Comparison of ENCODE assay signal across 19 mouse cellular contexts in the genomic region with DNA sequence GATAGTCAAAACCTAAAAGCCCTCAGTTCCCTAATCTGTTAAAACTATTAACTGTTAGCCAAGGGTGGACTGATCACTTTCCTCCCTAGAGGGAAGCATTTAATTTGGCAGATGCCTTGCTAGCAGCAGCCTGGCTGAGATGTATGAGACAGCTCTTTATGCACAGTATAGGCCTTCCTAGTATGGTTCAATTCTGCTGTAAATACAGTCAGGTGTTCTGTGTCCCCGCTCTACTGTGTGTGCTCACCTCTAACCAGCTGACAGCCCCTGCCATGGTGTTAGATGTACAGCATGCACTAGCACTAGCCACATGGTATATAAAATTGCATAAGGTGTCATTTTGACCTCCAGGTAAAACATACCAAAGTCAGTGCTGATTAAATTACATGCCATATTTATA.
"Had no signal": no experiment of that assay in that cellular context is flagged by ENCODE, and none has a peak within 500 bp of the region (broad histone marks: within the 10 kb centered on the region; RNA-seq: fewer than 3 reads in every experiment).

No protein-coding gene starts in this region.

- H3K4me2 ChIP-seq: lung, embryonic 14.5 days; midbrain, embryonic 12.5 days; neural tube, embryonic 13.5 days; neural tube, embryonic 15.5 days had no signal

- H3K4me1 ChIP-seq: midbrain, embryonic 10.5 days; midbrain, embryonic 12.5 days; neural tube, embryonic 13.5 days; neural tube, embryonic 15.5 days had no signal

- H3K9me3 ChIP-seq: midbrain, embryonic 10.5 days; midbrain, embryonic 12.5 days; neural tube, embryonic 13.5 days; neural tube, embryonic 15.5 days had no signal

- H3K9ac ChIP-seq: liver, embryonic 14.5 days; lung, embryonic 14.5 days; midbrain, embryonic 12.5 days; neural tube, embryonic 13.5 days; neural tube, embryonic 15.5 days had no signal

- H3K27me3 ChIP-seq: midbrain, embryonic 12.5 days; neural tube, embryonic 13.5 days; neural tube, embryonic 15.5 days had no signal

- DNase-seq: lung, adult 18-20 months; lung, embryonic 14.5 days; lung, postnatal 10 days; lung, postnatal 4 days; midbrain, embryonic 14.5 days; retina, postnatal 1 day; right cerebral cortex, adult 18-20 months; right cerebral cortex, postnatal 25 days; right cerebral cortex, postnatal 4 days; spleen, adult 18-20 months; thymus, adult 2 months; thymus, postnatal 25 days; thymus, postnatal 4 days had no signal

- H3K36me3 ChIP-seq: midbrain, embryonic 10.5 days; midbrain, embryonic 12.5 days; neural tube, embryonic 13.5 days; neural tube, embryonic 15.5 days had no signal

- H3K4me3 ChIP-seq: midbrain, embryonic 10.5 days; midbrain, embryonic 12.5 days; myocyte; neural tube, embryonic 13.5 days; neural tube, embryonic 15.5 days had no signal

- H3K27ac ChIP-seq: liver, embryonic 14.5 days; midbrain, embryonic 10.5 days; midbrain, embryonic 12.5 days; neural tube, embryonic 13.5 days; neural tube, embryonic 15.5 days had no signal
